Mouse (Mus musculus) hindbrain, embryonic 11.5 days (tissue): Measurements from ENCODE around the gene Ift43. TPM values are rescaled to one million over a fixed set of nuclear protein-coding genes. Genes with fewer than 3 reads are reported as not detected.

Experiments
- ATAC-seq: fragments of 200-750 bp; cut with Nextera tagmentation; 2 replicates; pipeline ENCODE4 v1.8.0; 2017; ENCODE audit warnings: mild to moderate bottlenecking, moderate TSS enrichment, moderate library complexity; ENCODE audit not compliant: low FRiP score
- DNase-seq: peaks from one replicate; pipeline ENCODE4 v3.0.0-alpha.2; 2015; ENCODE audit warnings: low spot score
- H3K27ac ChIP-seq: fragments of 300-500 bp; sonication (generic); 2 replicates; pipeline ENCODE4 v1.5.1; 2014; ENCODE audit warnings: mild to moderate bottlenecking, low read depth, low read length
- H3K27me3 ChIP-seq: fragments of 300-500 bp; sonication (generic); 2 replicates; pipeline ENCODE4 v1.6.1; 2014; ENCODE audit warnings: mild to moderate bottlenecking, low read length, moderate library complexity, mixed read lengths; ENCODE audit not compliant: control insufficient read depth, insufficient read depth
- H3K36me3 ChIP-seq: fragments of 300-500 bp; sonication (generic); 2 replicates; pipeline ENCODE4 v1.6.1; 2014; ENCODE audit warnings: mild to moderate bottlenecking, low read length, moderate library complexity, mixed read lengths; ENCODE audit not compliant: control insufficient read depth, insufficient read depth
- H3K4me1 ChIP-seq: fragments of 300-500 bp; sonication (generic); replicated peaks from 2 replicates; pipeline ENCODE4 v1.6.1; 2014; ENCODE audit warnings: low read length, mixed read lengths; ENCODE audit not compliant: control insufficient read depth, insufficient read depth
- H3K4me2 ChIP-seq: fragments of 300-500 bp; sonication (generic); replicated peaks from 2 replicates; pipeline ENCODE4 v1.6.1; 2014; ENCODE audit warnings: mild to moderate bottlenecking, low read depth, low read length
- H3K4me3 ChIP-seq: fragments of 300-500 bp; sonication (generic); 2 replicates; pipeline ENCODE4 v1.5.1; 2014; ENCODE audit warnings: low read depth, low read length
- H3K9ac ChIP-seq: fragments of 300-500 bp; sonication (generic); 2 replicates; pipeline ENCODE4 v1.6.1; 2014; ENCODE audit warnings: low read depth, low read length
- H3K9me3 ChIP-seq: fragments of 300-500 bp; sonication (generic); 2 replicates; pipeline ENCODE4 v1.6.1; 2016; ENCODE audit warnings: low read length; ENCODE audit not compliant: control insufficient read depth
- WGBS: fragments of 180-500 bp; shearing (Covaris S2); extraction: QIAGEN DNeasy Blood & Tissue Kit; methylation state at CpG from one replicate; pipeline ENCODE4 v1.1.7; 2014; 5-methylcytosine and 5-hydroxymethylcytosine counted together
- polyA plus RNA-seq: library from polyadenylated mRNA; unstranded; fragments of >200 nt; fragmentation: Nextera tagmentation; extraction: Ambion mirVana; gene quantifications from 2 replicates; pipeline ENCODE4 v1.2.1, GENCODE M21; 2014

The Ift43 gene
- polyA plus RNA-seq, 1 experiment from 2014 or later: 102 TPM

GRCm38 (mm10) chr12:86173314-86173713 is 91.0 kb downstream of the Ift43 start:
- Histone ChIP-seq H3K9me3 (no peaks in the 10 kb centered on the region), H3K27me3 (no peaks in the 10 kb centered on the region), H3K36me3 (no peaks in the 10 kb centered on the region), H3K4me3 (no peak overlapping the region), H3K9ac (no peak overlapping the region), H3K4me1 (peaks cover 9% of the 10 kb centered on the region), H3K4me2 (no peak overlapping the region), H3K27ac (no peak overlapping the region)
- no peak for DNase-seq
- 54% methylated on average over 6 of the region's 6 CpGs for WGBS
- no peak for ATAC-seq

- no peak overlapping the region for H3K4me2 ChIP-seq
- ATAC-seq: no peak
- no peaks in the 10 kb centered on the region for H3K27me3 ChIP-seq
- H3K9ac ChIP-seq: no peak overlapping the region
- no peaks in the 10 kb centered on the region for H3K36me3 ChIP-seq
- H3K4me3 ChIP-seq: no peak overlapping the region
- no peak overlapping the region for H3K27ac ChIP-seq
- no peak for DNase-seq
- peaks cover 8% of the 10 kb centered on the region for H3K4me1 ChIP-seq
- no peaks in the 10 kb centered on the region for H3K9me3 ChIP-seq
- WGBS: 77% methylated on average over 12 of the region's 12 CpGs
Observed at GRCm38 (mm10) chr12:86174369-86174768, 92.0 kb downstream of the Ift43 start.

GRCm38 (mm10) chr12:86175476-86175942 is 93.2 kb downstream of the Ift43 start:
- 23% methylated on average over 11 of the region's 12 CpGs for WGBS
- no peak overlapping the region for H3K4me3 ChIP-seq
- H3K4me2 ChIP-seq: no peak overlapping the region
- ATAC-seq (no peak), DNase-seq (no peak)
- peak overlapping the region; percentile 27; the same call in 1 of the 2 replicates for H3K27ac ChIP-seq
- no peak overlapping the region for H3K9ac ChIP-seq
- no peaks in the 10 kb centered on the region for H3K27me3 ChIP-seq
- H3K4me1 ChIP-seq: peaks cover 8% of the 10 kb centered on the region
- H3K9me3 ChIP-seq: no peaks in the 10 kb centered on the region
- H3K36me3 ChIP-seq: no peaks in the 10 kb centered on the region

GRCm38 (mm10) chr12:86176675-86177339 is 94.5 kb downstream of the Ift43 start:
- no peaks in the 10 kb centered on the region for H3K9me3 ChIP-seq
- ATAC-seq: no peak
- H3K4me1 ChIP-seq: peaks cover 10% of the 10 kb centered on the region
- no peak overlapping the region for H3K9ac ChIP-seq
- H3K4me2 ChIP-seq: no peak overlapping the region
- H3K4me3 ChIP-seq: no peak overlapping the region
- DNase-seq: peak; percentile 54
- no peaks in the 10 kb centered on the region for H3K36me3 ChIP-seq
- 50% methylated on average over 11 of the region's 11 CpGs for WGBS
- no peak overlapping the region for H3K27ac ChIP-seq
- H3K27me3 ChIP-seq: no peaks in the 10 kb centered on the region

- Histone ChIP-seq H3K4me2 (no peak overlapping the region), H3K36me3 (no peaks in the 10 kb centered on the region), H3K9me3 (no peaks in the 10 kb centered on the region), H3K4me1 (peaks cover 2% of the 10 kb centered on the region; the same call in 1 of the 2 replicates), H3K9ac (no peak overlapping the region), H3K27ac (no peak overlapping the region), H3K27me3 (no peaks in the 10 kb centered on the region), H3K4me3 (no peak overlapping the region)
- DNase-seq: no peak
- 88% methylated on average over 7 of the region's 7 CpGs for WGBS
- ATAC-seq: no peak
Observed at GRCm38 (mm10) chr12:86179266-86179665, 96.9 kb downstream of the Ift43 start.

GRCm38 (mm10) chr12:86181320-86181751 is 99.0 kb downstream of the Ift43 start:
- Histone ChIP-seq H3K9me3 (no peaks in the 10 kb centered on the region), H3K4me3 (no peak overlapping the region), H3K4me2 (no peak overlapping the region), H3K27ac (peak overlapping the region; percentile 75), H3K36me3 (no peaks in the 10 kb centered on the region), H3K27me3 (no peaks in the 10 kb centered on the region), H3K9ac (no peak overlapping the region), H3K4me1 (peaks cover 2% of the 10 kb centered on the region; the same call in 1 of the 2 replicates)
- ATAC-seq (peak; percentile 81), DNase-seq (peak; percentile 57)
- 18% methylated on average over 8 of the region's 8 CpGs for WGBS

- 47% methylated on average over 2 of the region's 2 CpGs for WGBS
- no peaks in the 10 kb centered on the region for H3K9me3 ChIP-seq
- H3K9ac ChIP-seq: no peak overlapping the region
- H3K4me1 ChIP-seq: peaks cover 2% of the 10 kb centered on the region; the same call in 1 of the 2 replicates
- H3K4me3 ChIP-seq: no peak overlapping the region
- DNase-seq (no peak), ATAC-seq (peak; percentile 63)
- no peaks in the 10 kb centered on the region for H3K27me3 ChIP-seq
- no peak overlapping the region for H3K4me2 ChIP-seq
- H3K27ac ChIP-seq: peak overlapping the region; percentile 75
- no peaks in the 10 kb centered on the region for H3K36me3 ChIP-seq
Observed at GRCm38 (mm10) chr12:86181879-86182278, 99.5 kb downstream of the Ift43 start.

- Histone ChIP-seq H3K27me3 (no peaks in the 10 kb centered on the region), H3K36me3 (no peaks in the 10 kb centered on the region), H3K4me3 (no peak overlapping the region), H3K4me1 (peaks cover 2% of the 10 kb centered on the region; the same call in 1 of the 2 replicates), H3K4me2 (no peak overlapping the region), H3K27ac (no peak overlapping the region), H3K9ac (no peak overlapping the region), H3K9me3 (no peaks in the 10 kb centered on the region)
- ATAC-seq (no peak), DNase-seq (no peak)
- 80% methylated on average over 1 of the region's 1 CpGs for WGBS
Observed at GRCm38 (mm10) chr12:86182414-86182813, 100.1 kb downstream of the Ift43 start.

- Histone ChIP-seq H3K9me3 (no peaks in the 10 kb centered on the region), H3K4me2 (no peak overlapping the region), H3K4me1 (peaks cover 4% of the 10 kb centered on the region), H3K27ac (no peak overlapping the region), H3K4me3 (no peak overlapping the region), H3K27me3 (no peaks in the 10 kb centered on the region), H3K36me3 (no peaks in the 10 kb centered on the region), H3K9ac (no peak overlapping the region)
- ATAC-seq (no peak), DNase-seq (peak; percentile 63)
- 59% methylated on average over 5 of the region's 5 CpGs for WGBS
Observed at GRCm38 (mm10) chr12:86188161-86188560, 105.8 kb downstream of the Ift43 start.
